Mouse (Mus musculus) monocyte, adult 5-6 weeks (primary cell): ENCODE data around the gene Gm4301. TPM values are rescaled to one million over a fixed set of nuclear protein-coding genes. Genes with fewer than 3 reads are reported as not detected.
"Not testable (repeated sequence)": the region's sequence is repeated elsewhere in the genome, so short reads cannot be mapped to it uniquely, and the experiment has no call there.

ENCODE experiments used
- ATAC-seq: fragments of 153-309, 156-312 bp; replicated peaks from 2 replicates; pipeline ENCODE4 v1.8.0; 2017; ENCODE audit warnings: mild to moderate bottlenecking; ENCODE audit not compliant: low TSS enrichment, insufficient number of reproducible peaks, severe bottlenecking, poor library complexity, low FRiP score
- total RNA-seq: library from RNA; stranded (forward); fragments of 200-1000, 200-491, 200-594 nt; gene quantifications from 3 replicates; pipeline ENCODE4 v1.2.3, GENCODE M21; 2017

The Gm4301 gene
- not detected in 3 replicates for total RNA-seq

- not testable (repeated sequence) for ATAC-seq
Measured at GRCm38 (mm10) chr10:100335376-100335775, at the start of gene Gm4301. Gene Gm4301 (plus strand): TSS chr10:100335676.

- ATAC-seq: no peak
Measured at GRCm38 (mm10) chr10:100296105-100296504, 39.4 kb upstream of the Gm4301 start.

- ATAC-seq: not testable (repeated sequence)
Measured at GRCm38 (mm10) chr10:100300106-100300505, 35.4 kb upstream of the Gm4301 start.

DNA sequence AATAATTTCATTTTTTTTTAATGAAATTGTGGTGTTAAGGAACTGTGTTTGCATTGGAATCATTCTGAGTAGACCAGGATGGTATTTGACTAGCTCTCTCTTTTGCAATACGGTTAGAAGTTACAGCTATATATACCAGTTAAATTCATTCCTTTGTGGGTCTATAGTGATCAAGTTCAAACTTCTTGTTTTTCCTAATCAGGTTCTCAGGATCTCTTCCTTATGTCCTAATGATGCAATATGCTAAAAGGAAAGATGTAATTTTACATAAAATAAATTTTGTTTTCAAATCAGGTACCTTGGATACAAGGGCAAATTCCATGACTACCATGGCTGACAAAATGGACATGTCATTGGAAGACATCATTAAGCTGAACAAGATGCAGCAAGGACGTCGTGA lies 5.1 kb downstream of the Gm4301 start, which contains the start of gene Gm4302:
Gene Gm4302 (plus strand): TSS at position 301 of the 400 bp plus-strand sequence.
- not testable (repeated sequence) for ATAC-seq

- ATAC-seq: not testable (repeated sequence)
Measured at GRCm38 (mm10) chr10:100345672-100346071, 10.2 kb downstream of the Gm4301 start, which contains the start of gene Gm4303. Gene Gm4303 (plus strand): TSS chr10:100345972.

GRCm38 (mm10) chr10:100350793-100351192 lies 15.3 kb downstream of the Gm4301 start, which contains the start of gene Gm4305:
Gene Gm4305 (plus strand): TSS chr10:100351093.
- not testable (repeated sequence) for ATAC-seq

GRCm38 (mm10) chr10:100356841-100357240 lies 21.4 kb downstream of the Gm4301 start:
- ATAC-seq: not testable (repeated sequence)

GRCm38 (mm10) chr10:100361038-100361437 lies 25.6 kb downstream of the Gm4301 start, which contains the start of gene Gm4307:
Gene Gm4307 (plus strand): TSS chr10:100361338.
- not testable (repeated sequence) for ATAC-seq

GRCm38 (mm10) chr10:100382460-100382859 lies 47.0 kb downstream of the Gm4301 start, which contains the start of gene Gm4312:
Gene Gm4312 (minus strand): TSS chr10:100382560.
- not testable (repeated sequence) for ATAC-seq

Other genes starting within 250 kb of the Gm4301 start
- not detected in 3 replicates for gene Gm4302, start 5.2 kb downstream of the Gm4301 start, total RNA-seq
- gene Gm4303, start 10.3 kb downstream of the Gm4301 start, total RNA-seq: not detected in 3 replicates
- not detected in 3 replicates for gene Gm4305, start 15.4 kb downstream of the Gm4301 start, total RNA-seq
- not detected in 3 replicates for gene Gm4307, start 25.7 kb downstream of the Gm4301 start, total RNA-seq
- gene Gm4312, start 46.9 kb downstream of the Gm4301 start, total RNA-seq: not detected in 3 replicates
- 1.8 to 3.1 TPM (median 2.9 TPM) in 3 replicates for gene Tmtc3, start 151.7 kb downstream of the Gm4301 start, total RNA-seq
- 5.4 to 12.8 TPM (median 8.7 TPM) in 3 replicates for gene Cep290, start 151.9 kb downstream of the Gm4301 start, total RNA-seq